ENCODE assay signal across 8 mouse cellular contexts in the genomic region with DNA sequence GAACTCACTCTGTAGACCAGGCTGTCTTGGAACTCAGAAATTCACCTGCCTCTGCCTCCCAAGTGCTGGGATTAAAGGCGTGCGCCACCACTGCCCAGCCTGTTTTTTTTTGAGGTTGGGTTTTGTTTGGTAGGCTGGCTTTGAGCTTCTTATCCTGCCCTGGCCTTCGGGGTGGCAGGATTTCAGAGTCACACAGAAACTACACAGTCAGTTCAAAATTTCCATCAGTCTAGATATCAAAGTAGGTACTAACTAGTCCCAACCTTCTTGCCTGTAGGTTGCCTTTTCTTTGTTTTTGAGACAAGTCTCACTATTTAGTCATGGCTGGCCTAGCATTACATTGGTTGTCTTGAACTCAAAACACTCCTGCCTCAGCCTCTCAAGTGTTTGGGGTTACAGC. TPM values are rescaled to one million over a fixed set of nuclear protein-coding genes. Genes with fewer than 3 reads are reported as not detected.
DNase-seq lines count a peak whose midpoint lies in the region; ATAC-seq lines count a peak whose summit lies in the region.

No protein-coding gene starts in this region.

- no peak overlapping the region; the same call in 1 of the 2 replicates for H3K9ac ChIP-seq in lung, embryonic 15.5 days

- peak overlapping the region; percentile 56 for H3K4me2 ChIP-seq in lung, embryonic 15.5 days

- intact Hi-C loops in gastrocnemius, postnatal 14 days (cut with DNase I; ENCODE audit: low total_unique reads): no loop called here

- H3K4me3 ChIP-seq in lung, embryonic 15.5 days: peak overlapping the region; percentile 93
- peak overlapping the region; percentile 93 for H3K4me3 ChIP-seq in embryonic facial prominence, embryonic 10.5 days
- H3K4me3 ChIP-seq in limb, embryonic 10.5 days: peak overlapping the region; percentile 94

- ATAC-seq in lung, embryonic 15.5 days (ENCODE audit: borderline replicate concordance, extremely low read depth, low FRiP score, low TSS enrichment): no peak

- H3K9me3 ChIP-seq in lung, embryonic 15.5 days: peaks cover 3% of the 10 kb centered on the region; the same call in 1 of the 2 replicates
- H3K9me3 ChIP-seq in embryonic facial prominence, embryonic 10.5 days: 0 out of 2 replicates have a peak, but pooled peaks cover 3% of the 10 kb centered on the region
- no peaks in the 10 kb centered on the region; the same call in 1 of the 2 replicates for H3K9me3 ChIP-seq in limb, embryonic 10.5 days (replicated peaks)

- no peak for DNase-seq in lung, postnatal 36 days
- no peak for DNase-seq in embryonic facial prominence, embryonic 10.5 days (ENCODE audit: low spot score)
- DNase-seq in limb, embryonic 10.5 days (ENCODE audit: low spot score): no peak
- DNase-seq in splenic B cell, adult 2 months (ENCODE audit: low read depth, low spot score): peak; percentile 23
- no peak for DNase-seq in gastrocnemius, postnatal 14 days
- DNase-seq in natural killer cell, adult 2 months (ENCODE audit: low spot score in 2 of 2): no peak
- no peak for DNase-seq in layer of hippocampus, postnatal 10 days (ENCODE audit: low spot score in 2 of 2)

- H3K27me3 ChIP-seq in lung, embryonic 15.5 days: no peaks in the 10 kb centered on the region
- H3K27me3 ChIP-seq in embryonic facial prominence, embryonic 10.5 days (replicated peaks; ENCODE audit: low read depth, poor library complexity, severe bottlenecking): no peaks in the 10 kb centered on the region
- no peaks in the 10 kb centered on the region for H3K27me3 ChIP-seq in limb, embryonic 10.5 days (ENCODE audit: low read depth, poor library complexity, severe bottlenecking)
- no peaks in the 10 kb centered on the region for H3K27me3 ChIP-seq in splenic B cell, adult 2 months (ENCODE audit: control insufficient read depth, insufficient read depth, low read length, poor library complexity, severe bottlenecking)

- H3K4me1 ChIP-seq in lung, embryonic 15.5 days: peaks cover 6% of the 10 kb centered on the region; the same call in 1 of the 2 replicates
- peaks cover 9% of the 10 kb centered on the region for H3K4me1 ChIP-seq in embryonic facial prominence, embryonic 10.5 days
- H3K4me1 ChIP-seq in limb, embryonic 10.5 days: peaks cover 9% of the 10 kb centered on the region

- 40% methylated on average over 3 of the region's 3 CpGs for WGBS in lung, embryonic 15.5 days
- WGBS in embryonic facial prominence, embryonic 10.5 days: 76% methylated on average over 3 of the region's 3 CpGs
- 68% methylated on average over 3 of the region's 3 CpGs for WGBS in limb, embryonic 10.5 days

- no peaks in the 10 kb centered on the region for H3K36me3 ChIP-seq in lung, embryonic 15.5 days
- peaks cover 3% of the 10 kb centered on the region; the same call in 1 of the 2 replicates for H3K36me3 ChIP-seq in embryonic facial prominence, embryonic 10.5 days (replicated peaks)
- 0 out of 2 replicates have a peak, but pooled peaks cover 3% of the 10 kb centered on the region for H3K36me3 ChIP-seq in limb, embryonic 10.5 days
- no peaks in the 10 kb centered on the region for H3K36me3 ChIP-seq in splenic B cell, adult 2 months (ENCODE audit: control insufficient read depth, insufficient read depth, low read length, poor library complexity, severe bottlenecking)

- no peak overlapping the region for H3K27ac ChIP-seq in lung, embryonic 15.5 days
- H3K27ac ChIP-seq in embryonic facial prominence, embryonic 10.5 days (replicated peaks): no peak overlapping the region
- H3K27ac ChIP-seq in limb, embryonic 10.5 days: no peak overlapping the region

RNA-seq across cellular contexts. Expression of gene Kpna1, which starts 5.9 kb away (rescaled TPM):
- 31.7 and 33.0 TPM in 2 replicates for polyA plus RNA-seq in lung, embryonic 15.5 days (2015; fragmentation: Nextera tagmentation; extraction: Ambion mirVana)
- polyA plus RNA-seq in embryonic facial prominence, embryonic 10.5 days (2016; fragmentation: Nextera tagmentation; extraction: Ambion mirVana): 66.8 and 69.4 TPM in 2 replicates
- 58.0 and 59.0 TPM in 2 replicates for polyA plus RNA-seq in limb, embryonic 10.5 days (2016; fragmentation: Nextera tagmentation; extraction: Ambion mirVana)
- total RNA-seq in gastrocnemius, postnatal 14 days (2021): 100 to 1,000 TPM in 1 of 2 experiments, 10 to 100 TPM in 1; 96.7 to 118 TPM
- total RNA-seq in layer of hippocampus, postnatal 10 days (2021): 100 to 1,000 TPM in 1 of 2 experiments, 10 to 100 TPM in 1; 96.2 to 102 TPM

RNA-seq across cellular contexts. Expression of gene Dtx3l, which starts 45.5 kb away (rescaled TPM):
- 5.0 and 5.8 TPM in 2 replicates for polyA plus RNA-seq in lung, embryonic 15.5 days (2015; fragmentation: Nextera tagmentation; extraction: Ambion mirVana)
- 2.3 and 2.8 TPM in 2 replicates for polyA plus RNA-seq in embryonic facial prominence, embryonic 10.5 days (2016; fragmentation: Nextera tagmentation; extraction: Ambion mirVana)
- 1.8 and 2.7 TPM in 2 replicates for polyA plus RNA-seq in limb, embryonic 10.5 days (2016; fragmentation: Nextera tagmentation; extraction: Ambion mirVana)
- total RNA-seq in gastrocnemius, postnatal 14 days (2021): 1 to 10 TPM; 4.5 to 4.9 TPM
- 1 to 10 TPM; 2.9 to 3.3 TPM for total RNA-seq in layer of hippocampus, postnatal 10 days (2021)

RNA-seq across cellular contexts. Expression of gene Parp9, which starts 46.2 kb away (rescaled TPM):
- polyA plus RNA-seq in lung, embryonic 15.5 days (2015; fragmentation: Nextera tagmentation; extraction: Ambion mirVana): 7.9 and 8.2 TPM in 2 replicates
- 2.1 and 2.5 TPM in 2 replicates for polyA plus RNA-seq in embryonic facial prominence, embryonic 10.5 days (2016; fragmentation: Nextera tagmentation; extraction: Ambion mirVana)
- polyA plus RNA-seq in limb, embryonic 10.5 days (2016; fragmentation: Nextera tagmentation; extraction: Ambion mirVana): 1.5 and 2.5 TPM in 2 replicates
- total RNA-seq in gastrocnemius, postnatal 14 days (2021): 1 to 10 TPM; 5.2 to 5.5 TPM
- total RNA-seq in layer of hippocampus, postnatal 10 days (2021): 1 to 10 TPM; 1.9 to 2.3 TPM

RNA-seq across cellular contexts. Expression of gene Wdr5b, which starts 56.5 kb away (rescaled TPM):
- polyA plus RNA-seq in lung, embryonic 15.5 days (2015; fragmentation: Nextera tagmentation; extraction: Ambion mirVana): 9.4 and 9.6 TPM in 2 replicates
- 7.8 and 8.7 TPM in 2 replicates for polyA plus RNA-seq in embryonic facial prominence, embryonic 10.5 days (2016; fragmentation: Nextera tagmentation; extraction: Ambion mirVana)
- polyA plus RNA-seq in limb, embryonic 10.5 days (2016; fragmentation: Nextera tagmentation; extraction: Ambion mirVana): 5.0 and 8.3 TPM in 2 replicates
- total RNA-seq in gastrocnemius, postnatal 14 days (2021): 1 to 10 TPM; 2.1 to 2.3 TPM
- 1 to 10 TPM; 4.5 to 5.8 TPM for total RNA-seq in layer of hippocampus, postnatal 10 days (2021)
